Mouse (Mus musculus) G1E (cell line): Measurements from ENCODE around the gene Cacng2. TPM values are rescaled to one million over a fixed set of nuclear protein-coding genes. Genes with fewer than 3 reads are reported as not detected.

Experiments
- ATAC-seq: 2 replicates; pipeline ENCODE4 v1.8.0; 2016; ENCODE audit warnings: mild to moderate bottlenecking; ENCODE audit not compliant: insufficient number of reproducible peaks, poor library complexity, low FRiP score, severe bottlenecking; ENCODE audit errors: extremely low read depth
- DNase-seq: peaks from one replicate; pipeline ENCODE4 v3.0.0; 2012; ENCODE audit warnings: low spot score
- H3K27me3 ChIP-seq: 2 replicates; pipeline ENCODE4 v1.6.1; 2012; ENCODE audit warnings: mild to moderate bottlenecking, low read length, inconsistent platforms; ENCODE audit not compliant: insufficient read depth
- H3K36me3 ChIP-seq: replicated peaks from 2 replicates; pipeline ENCODE3; 2012; ENCODE audit warnings: mild to moderate bottlenecking, inconsistent platforms
- H3K4me1 ChIP-seq: 2 replicates; pipeline ENCODE4 v1.6.1; 2012; ENCODE audit warnings: low read depth, low read length, inconsistent platforms, mixed read lengths; ENCODE audit not compliant: insufficient read depth
- H3K4me3 ChIP-seq: 2 replicates; pipeline ENCODE4 v1.5.1; 2012; ENCODE audit warnings: low read depth, mild to moderate bottlenecking, inconsistent platforms, low read length, moderate library complexity, mixed read lengths
- H3K9me3 ChIP-seq: replicated peaks from 2 replicates; pipeline ENCODE4 v1.6.1; 2012; ENCODE audit warnings: inconsistent platforms
- CTCF ChIP-seq: IDR thresholded peaks from 2 replicates; pipeline ENCODE4 v1.5.1; 2012; ENCODE audit warnings: low read depth, low read length, inconsistent platforms, mixed read lengths
- GATA1 ChIP-seq: IDR thresholded peaks from 2 replicates; pipeline ENCODE4 v1.6.1; 2012; ENCODE audit warnings: borderline replicate concordance, low read length, inconsistent platforms, mixed read lengths
- GATA2 ChIP-seq: IDR thresholded peaks from 2 replicates; pipeline ENCODE4 v1.6.1; 2012; ENCODE audit warnings: low read depth, low read length, inconsistent platforms, borderline replicate concordance
- POLR2AphosphoS5 ChIP-seq: IDR thresholded peaks from 2 replicates; pipeline ENCODE4 v1.6.1; 2012; ENCODE audit warnings: low read depth, low read length, inconsistent platforms; ENCODE audit not compliant: insufficient replicate concordance
- TAL1 ChIP-seq: conservative IDR thresholded peaks from 2 replicates; pipeline ENCODE4 v1.6.1; 2012; ENCODE audit warnings: low read depth, low read length, inconsistent platforms, mixed read lengths
- polyA plus RNA-seq: library from polyadenylated mRNA; stranded (reverse); fragments of >175 nt; gene quantifications from 2 replicates; pipeline ENCODE4 v1.2.3, GENCODE M21; 2012
- total RNA-seq, 2 experiments: library from RNA; stranded (forward) in 1 of 2; stranded (reverse) in 1 of 2; fragments of 200-1000 nt in 1 of 2; fragments of >200 nt in 1 of 2; fragmentation: Nextera tagmentation in 1 of 2; gene quantifications; 2 replicates each; pipeline ENCODE4 v1.2.3; 2014 to 2017

The Cacng2 gene
- total and polyA plus RNA-seq, 3 experiments, result 0.05 TPM; not detected in 2

DNA sequence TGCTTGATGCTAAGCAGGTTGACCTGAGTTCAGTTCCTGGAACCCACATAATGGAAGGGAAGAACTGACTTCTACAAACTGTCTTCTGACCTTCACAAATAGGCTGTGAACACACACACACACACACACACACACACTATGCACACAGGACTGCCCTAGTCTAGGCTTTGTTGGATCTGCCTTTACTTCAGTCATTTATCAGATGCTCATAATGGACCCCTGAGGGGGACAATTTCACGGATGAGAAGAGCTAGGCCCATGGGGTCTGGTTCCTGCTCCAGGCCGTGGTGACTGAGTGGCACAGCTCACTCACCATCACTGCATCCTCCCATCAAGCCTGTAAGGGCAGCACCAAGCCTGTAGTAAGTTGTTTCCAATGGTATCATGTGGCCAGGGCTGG, 13.6 kb upstream of the Cacng2 start:
- Histone ChIP-seq H3K36me3 (no peaks in the 10 kb centered on the region), H3K27me3 (peaks cover 3% of the 10 kb centered on the region; the same call in 1 of the 2 replicates), H3K4me1 (no peaks in the 10 kb centered on the region), H3K4me3 (no peak overlapping the region), H3K9me3 (no peaks in the 10 kb centered on the region)
- TF ChIP-seq POLR2AphosphoS5, result no peak
- no peak for TF ChIP-seq GATA1
- TF ChIP-seq CTCF, result no peak
- TF ChIP-seq TAL1, result no peak
- no peak for TF ChIP-seq GATA2
- DNase-seq (no peak), ATAC-seq (no peak)

DNA sequence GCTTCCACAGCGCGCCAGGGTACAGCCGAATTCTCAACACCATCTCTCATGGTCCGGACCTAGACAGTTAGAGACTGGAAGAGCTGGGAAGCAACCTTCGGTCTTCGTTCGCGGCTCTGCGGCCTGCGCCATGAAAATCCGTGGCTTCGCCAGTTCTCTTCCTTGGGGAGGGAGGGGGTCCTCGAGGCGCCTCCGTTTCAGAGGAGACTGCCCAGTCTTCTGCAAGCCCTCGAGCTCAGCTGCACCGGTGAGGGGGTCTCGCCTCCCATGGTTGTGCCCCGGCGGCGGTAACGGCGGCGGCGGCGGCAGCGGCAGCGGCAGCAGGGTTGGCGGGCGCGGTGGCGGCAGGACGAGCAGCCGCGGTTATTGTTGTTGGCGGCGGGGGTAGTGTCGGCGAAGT, 580 bp downstream of the Cacng2 start:
- no peak for TF ChIP-seq GATA2
- TF ChIP-seq GATA1, result no peak
- TF ChIP-seq CTCF, result no peak
- no peak for TF ChIP-seq TAL1
- no peak for TF ChIP-seq POLR2AphosphoS5

GRCm38 (mm10) chr15:78118275-78118995, 1.4 kb downstream of the Cacng2 start:
- H3K9me3 ChIP-seq, result peaks cover 10% of the 10 kb centered on the region
- TF ChIP-seq CTCF (no peak), TAL1 (no peak), GATA2 (no peak), POLR2AphosphoS5 (no peak), GATA1 (no peak)
- DNase-seq (no peak), ATAC-seq (no peak)
- no peaks in the 10 kb centered on the region for H3K27me3 ChIP-seq
- H3K4me1 ChIP-seq, result no peaks in the 10 kb centered on the region
- H3K36me3 ChIP-seq, result no peaks in the 10 kb centered on the region
- H3K4me3 ChIP-seq, result no peak overlapping the region

More for the DNA sequence above, 580 bp downstream of the Cacng2 start:
- Histone ChIP-seq H3K9me3 (peaks cover 10% of the 10 kb centered on the region), H3K4me1 (no peaks in the 10 kb centered on the region), H3K4me3 (no peak overlapping the region), H3K36me3 (no peaks in the 10 kb centered on the region), H3K27me3 (no peaks in the 10 kb centered on the region)
- DNase-seq (no peak), ATAC-seq (no peak)

- Histone ChIP-seq H3K4me3 (no peak overlapping the region), H3K36me3 (no peaks in the 10 kb centered on the region), H3K4me1 (no peaks in the 10 kb centered on the region), H3K9me3 (peaks cover 10% of the 10 kb centered on the region), H3K27me3 (no peaks in the 10 kb centered on the region)
- ATAC-seq (no peak), DNase-seq (no peak)
- TF ChIP-seq GATA1 (no peak), POLR2AphosphoS5 (no peak)
Measured at GRCm38 (mm10) chr15:78117731-78118130, 2.1 kb downstream of the Cacng2 start.

DNA sequence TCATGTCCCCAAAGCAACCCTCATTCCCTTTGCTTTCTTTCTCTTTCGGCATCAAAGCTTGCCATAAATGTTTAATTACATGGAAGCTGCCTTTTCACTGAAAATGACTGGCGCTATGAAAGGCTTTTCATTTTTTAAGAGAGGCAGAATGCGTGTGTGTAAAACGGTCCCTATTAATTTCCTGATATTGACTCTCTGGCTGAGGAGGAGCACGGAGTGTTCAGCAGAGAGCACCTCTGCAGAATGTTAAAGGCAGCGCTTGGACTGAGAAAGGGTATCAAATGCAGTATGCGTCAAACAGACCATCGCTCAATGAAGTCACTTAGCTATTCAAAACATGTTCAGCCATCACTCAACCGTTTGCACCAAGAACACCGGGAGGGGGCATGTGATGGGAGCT, 2.9 kb downstream of the Cacng2 start:
- no peaks in the 10 kb centered on the region for H3K36me3 ChIP-seq
- no peaks in the 10 kb centered on the region for H3K4me1 ChIP-seq
- no peaks in the 10 kb centered on the region for H3K27me3 ChIP-seq
- H3K4me3 ChIP-seq, result no peak overlapping the region
- TF ChIP-seq GATA1 (no peak), POLR2AphosphoS5 (no peak), CTCF (no peak), TAL1 (no peak), GATA2 (no peak)
- no peak for ATAC-seq
- H3K9me3 ChIP-seq, result peaks cover 10% of the 10 kb centered on the region
- DNase-seq, result no peak

DNA sequence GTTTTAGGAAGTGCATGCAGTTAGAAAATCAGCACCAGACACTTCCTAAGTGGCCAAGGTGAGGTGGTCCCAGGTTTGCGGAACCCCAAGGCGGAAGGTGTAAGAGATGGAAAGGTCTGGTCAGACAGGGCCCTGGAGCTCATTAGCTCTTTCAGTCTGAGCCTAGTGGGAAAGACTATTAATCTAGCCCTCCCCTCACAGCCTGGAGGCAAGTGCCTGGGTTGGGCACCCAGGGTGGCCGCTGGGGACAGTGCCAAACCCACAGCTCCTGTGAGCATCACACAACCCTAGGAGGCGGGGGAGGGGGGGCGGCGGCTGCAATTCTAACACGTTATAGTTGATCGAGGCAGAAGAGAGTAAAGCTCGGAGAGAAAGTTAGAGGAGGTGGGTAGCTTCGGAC, 3.6 kb downstream of the Cacng2 start:
- Histone ChIP-seq H3K27me3 (no peaks in the 10 kb centered on the region), H3K4me1 (no peaks in the 10 kb centered on the region), H3K9me3 (peaks cover 10% of the 10 kb centered on the region), H3K4me3 (no peak overlapping the region), H3K36me3 (no peaks in the 10 kb centered on the region)
- ATAC-seq (no peak), DNase-seq (no peak)
- no peak for TF ChIP-seq POLR2AphosphoS5
- no peak for TF ChIP-seq TAL1
- no peak for TF ChIP-seq GATA2
- no peak for TF ChIP-seq GATA1
- no peak for TF ChIP-seq CTCF

DNA sequence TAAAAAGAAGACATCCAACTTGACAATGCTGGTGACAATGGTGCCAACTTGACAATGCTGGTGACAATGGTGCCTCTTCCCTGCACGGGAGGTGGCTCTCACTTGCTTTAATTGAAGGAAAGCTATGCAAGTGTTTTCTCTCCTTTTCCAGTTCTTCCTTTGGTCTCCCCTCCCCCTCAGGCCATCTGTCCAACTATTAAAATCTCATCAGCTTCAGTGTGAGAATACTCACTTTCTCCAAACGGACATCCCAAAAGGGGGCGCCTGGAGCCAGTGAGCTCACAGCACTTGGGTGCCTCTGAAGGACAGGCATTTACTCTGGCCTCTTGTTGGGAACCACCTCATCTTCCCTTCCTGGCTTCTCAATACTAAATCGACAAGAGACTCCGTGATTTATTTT, 20.3 kb downstream of the Cacng2 start:
- Histone ChIP-seq H3K4me1 (no peaks in the 10 kb centered on the region), H3K4me3 (no peak overlapping the region), H3K27me3 (no peaks in the 10 kb centered on the region), H3K9me3 (no peaks in the 10 kb centered on the region), H3K36me3 (no peaks in the 10 kb centered on the region)
- DNase-seq, result no peak
- TF ChIP-seq POLR2AphosphoS5, result no peak
- TF ChIP-seq TAL1, result no peak
- no peak for TF ChIP-seq CTCF
- TF ChIP-seq GATA2, result no peak
- TF ChIP-seq GATA1, result no peak
- ATAC-seq, result no peak
